Mouse (Mus musculus): ENCODE results near the gene Tor2a. TPM values are rescaled to one million over a fixed set of nuclear protein-coding genes. Genes with fewer than 3 reads are reported as not detected.

The Tor2a gene
- total and polyA plus RNA-seq, 2 experiments from 2014 or later: 48.2 to 75.1 TPM

DNA sequence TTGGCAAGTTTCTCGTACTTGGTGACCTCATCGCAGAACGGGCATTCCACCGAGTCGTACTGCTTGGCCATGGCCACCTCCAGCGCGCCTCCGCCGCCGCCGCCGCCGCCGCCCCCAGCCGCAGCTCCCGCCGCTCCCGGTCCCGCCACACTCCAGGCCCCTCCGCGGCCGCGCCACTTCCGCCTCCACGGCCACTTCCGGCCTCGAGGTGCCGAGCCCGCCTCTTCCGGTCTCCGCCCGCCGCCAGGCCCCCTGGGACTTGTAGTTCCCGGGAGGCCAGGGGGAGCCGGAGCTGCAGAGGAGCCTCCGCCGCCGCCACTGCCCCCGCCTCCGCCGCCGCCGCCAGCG is 44.5 kb upstream of the Tor2a start:
- Histone ChIP-seq H3K27me3 (ENCODE audit: insufficient read depth, low read length) (no peaks in the 10 kb centered on the region), H3K4me2 (ENCODE audit: low read depth, low read length) (peak overlapping the region; percentile 96), H3K9me3 (ENCODE audit: low read length) (no peaks in the 10 kb centered on the region), H3K27ac (peak overlapping the region; percentile 100), H3K9ac (replicated peaks; ENCODE audit: low read length) (peak overlapping the region; percentile 92), H3K4me3 (ENCODE audit: low read length) (peak overlapping the region; percentile 80), H3K4me1 (ENCODE audit: insufficient read depth, low read length) (peaks cover 17% of the 10 kb centered on the region), H3K36me3 (ENCODE audit: insufficient read depth, low read length) (peaks cover 23% of the 10 kb centered on the region)
- WGBS: under 1% methylated on average over 38 of the region's 44 CpGs
- TF ChIP-seq CTCF (IDR thresholded peaks at IDR 0.05; ENCODE audit: low read depth): no peak
- DNase-seq (ENCODE audit: low spot score) (peak; percentile 96), ATAC-seq (peak; percentile 86)

DNA sequence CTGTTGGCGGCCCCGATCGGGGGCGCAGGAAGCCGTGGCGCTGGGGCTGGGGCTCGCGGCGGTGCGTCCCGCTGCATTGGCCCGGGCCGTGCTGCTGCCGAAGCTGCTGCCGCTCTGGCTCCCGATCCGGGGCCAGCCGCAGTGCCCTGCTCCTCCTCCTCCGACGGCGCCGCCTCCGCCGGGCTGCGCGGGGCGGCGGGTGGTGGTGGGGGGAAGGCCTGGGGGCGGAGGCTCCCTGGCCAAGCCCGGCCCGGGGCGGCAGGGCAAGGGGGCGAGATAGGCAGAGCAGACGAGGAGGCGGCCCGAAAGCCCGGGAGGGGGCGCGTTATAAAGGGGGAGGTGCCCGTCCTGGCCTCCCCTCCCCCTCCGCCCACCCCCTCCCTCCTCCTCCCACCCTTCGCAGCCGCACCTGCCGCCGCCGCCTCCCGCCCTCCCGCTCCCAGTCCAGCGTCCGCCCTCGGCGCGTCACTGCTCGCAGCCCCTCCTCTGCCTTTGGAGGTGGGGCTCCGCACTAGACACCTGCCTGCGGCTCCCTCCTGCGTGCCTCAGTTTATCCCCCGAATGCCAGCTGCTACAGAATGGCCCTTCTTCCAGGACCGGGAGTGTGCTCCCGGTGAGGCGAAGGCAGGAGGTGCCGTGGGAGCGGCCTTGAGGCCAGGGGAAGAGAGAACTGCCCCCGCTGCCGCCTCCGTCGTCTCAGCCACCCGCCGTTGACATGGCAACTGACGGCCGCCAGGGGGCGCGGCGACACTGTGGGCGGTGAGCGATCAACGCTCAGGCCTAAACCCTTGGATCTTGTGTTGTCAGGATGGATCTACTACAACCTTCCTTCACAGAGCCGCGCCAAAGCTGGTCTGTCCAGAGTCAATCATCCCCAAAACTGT is 43.9 kb upstream of the Tor2a start, which contains the start of gene Cdk9:
Gene Cdk9, minus strand, starts transcription at position 143 of the 884 bp plus-strand sequence.
- peaks cover 18% of the 10 kb centered on the region for H3K36me3 ChIP-seq (ENCODE audit: insufficient read depth, low read length)

DNA sequence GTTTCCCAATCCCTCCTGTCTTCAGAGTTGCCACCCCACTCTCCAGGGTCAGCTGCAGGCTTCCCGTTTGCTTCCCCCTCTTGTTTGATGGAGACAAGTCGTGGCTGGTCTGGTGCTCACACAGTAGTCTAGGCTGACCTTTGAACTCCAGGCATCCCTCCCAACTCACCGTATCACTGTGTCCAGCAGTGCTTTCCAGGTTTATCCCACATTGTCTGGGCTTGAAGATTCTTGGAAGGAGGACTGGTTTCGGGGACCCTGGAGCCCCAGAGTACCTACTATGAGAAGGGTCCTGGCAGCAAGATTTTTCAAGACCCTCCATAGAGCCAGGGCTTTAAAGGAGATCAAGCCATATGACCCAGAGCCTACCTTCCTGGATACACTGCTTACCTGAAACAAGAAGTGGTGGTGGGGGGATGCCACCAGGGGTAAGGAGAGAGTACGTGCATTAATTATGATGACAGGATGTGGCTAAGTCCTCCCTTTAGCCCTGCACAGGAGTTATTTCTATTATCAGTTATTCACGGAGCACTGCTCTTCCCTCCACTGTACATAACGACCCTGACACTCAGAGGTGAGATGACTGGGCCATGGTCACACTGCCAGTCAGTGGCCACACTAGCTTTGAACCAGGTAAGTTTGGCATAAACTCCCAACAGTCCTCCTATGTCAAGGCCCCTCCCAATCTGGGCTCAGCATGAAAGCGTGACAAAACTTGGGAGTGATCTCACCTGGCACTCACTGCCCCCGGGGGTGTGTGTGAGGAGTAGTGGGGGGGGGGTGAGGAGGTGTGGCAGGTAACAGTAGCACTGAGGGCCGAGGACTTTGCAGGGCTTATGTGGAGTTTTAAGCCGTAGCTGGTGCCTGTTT is 42.7 kb upstream of the Tor2a start:
- Histone ChIP-seq H3K27ac (peak overlapping the region; percentile 100), H3K4me3 (ENCODE audit: low read length) (peak overlapping the region; percentile 80; the same call in 1 of the 2 replicates), H3K4me1 (ENCODE audit: insufficient read depth, low read length) (peaks cover 17% of the 10 kb centered on the region), H3K9ac (replicated peaks; ENCODE audit: low read length) (0 out of 2 replicates have a peak overlapping the region, but pooled peaks have one; percentile 13), H3K9me3 (ENCODE audit: low read length) (no peaks in the 10 kb centered on the region), H3K36me3 (ENCODE audit: insufficient read depth, low read length) (peaks cover 8% of the 10 kb centered on the region), H3K4me2 (ENCODE audit: low read depth, low read length) (peak overlapping the region; percentile 96; the same call in 1 of the 2 replicates), H3K27me3 (ENCODE audit: insufficient read depth, low read length) (no peaks in the 10 kb centered on the region)
- WGBS: 62% methylated on average over 11 of the region's 11 CpGs
- no peak for TF ChIP-seq CTCF (IDR thresholded peaks at IDR 0.05; ENCODE audit: low read depth)
- ATAC-seq: no peak
- DNase-seq (ENCODE audit: low spot score): no peak

More for the DNA sequence above, 43.9 kb upstream of the Tor2a start, which contains the start of gene Cdk9:
- Histone ChIP-seq H3K9ac (replicated peaks; ENCODE audit: low read length) (peak within 1 kb of the TSS; percentile 92), H3K27ac (peak within 1 kb of the TSS; percentile 100), H3K9me3 (ENCODE audit: low read length) (no peaks in the 10 kb centered on the region), H3K27me3 (ENCODE audit: insufficient read depth, low read length) (no peaks in the 10 kb centered on the region), H3K4me2 (ENCODE audit: low read depth, low read length) (peak within 1 kb of the TSS; percentile 96), H3K4me1 (ENCODE audit: insufficient read depth, low read length) (peaks cover 17% of the 10 kb centered on the region), H3K4me3 (ENCODE audit: low read length) (peak within 1 kb of the TSS; percentile 80)
- TF ChIP-seq CTCF (IDR thresholded peaks at IDR 0.05; ENCODE audit: low read depth): peak; percentile 100
- WGBS: under 1% methylated on average over 37 of the region's 79 CpGs
- ATAC-seq (peak; percentile 92), DNase-seq (ENCODE audit: low spot score) (peak; percentile 93)

DNA sequence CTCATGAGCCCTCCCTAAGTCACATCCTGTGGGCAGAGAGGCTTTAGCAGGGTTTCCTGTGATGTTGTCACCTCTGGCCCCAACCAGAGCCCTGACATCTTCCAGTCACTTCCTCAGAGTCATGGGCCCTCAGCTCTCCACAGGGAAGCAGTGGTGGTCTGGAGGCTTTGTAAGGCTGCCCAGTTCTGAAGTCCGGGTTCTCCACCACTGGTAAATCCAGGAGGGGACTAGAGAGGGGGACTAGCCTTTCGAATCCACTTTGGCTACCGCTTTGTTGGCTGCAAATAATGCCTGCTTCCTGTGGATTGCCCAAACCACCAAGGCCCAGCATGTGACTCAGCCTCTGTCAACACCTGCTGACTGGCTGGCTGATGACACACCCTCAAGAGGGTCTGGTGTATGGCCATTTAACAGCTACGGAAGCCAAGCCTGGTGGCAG is 42.0 kb upstream of the Tor2a start:
- Histone ChIP-seq H3K27ac (peak overlapping the region; percentile 45; the same call in 1 of the 2 replicates), H3K36me3 (ENCODE audit: insufficient read depth, low read length) (peaks cover 2% of the 10 kb centered on the region; the same call in 1 of the 2 replicates), H3K27me3 (ENCODE audit: insufficient read depth, low read length) (no peaks in the 10 kb centered on the region), H3K4me1 (ENCODE audit: insufficient read depth, low read length) (peaks cover 17% of the 10 kb centered on the region), H3K9me3 (ENCODE audit: low read length) (no peaks in the 10 kb centered on the region), H3K4me2 (ENCODE audit: low read depth, low read length) (no peak overlapping the region), H3K9ac (replicated peaks; ENCODE audit: low read length) (0 out of 2 replicates have a peak overlapping the region, but pooled peaks have one; percentile 5), H3K4me3 (ENCODE audit: low read length) (no peak overlapping the region)
- WGBS: 77% methylated on average over 4 of the region's 4 CpGs
- TF ChIP-seq CTCF (IDR thresholded peaks at IDR 0.05; ENCODE audit: low read depth): no peak
- ATAC-seq (no peak), DNase-seq (ENCODE audit: low spot score) (no peak)

DNA sequence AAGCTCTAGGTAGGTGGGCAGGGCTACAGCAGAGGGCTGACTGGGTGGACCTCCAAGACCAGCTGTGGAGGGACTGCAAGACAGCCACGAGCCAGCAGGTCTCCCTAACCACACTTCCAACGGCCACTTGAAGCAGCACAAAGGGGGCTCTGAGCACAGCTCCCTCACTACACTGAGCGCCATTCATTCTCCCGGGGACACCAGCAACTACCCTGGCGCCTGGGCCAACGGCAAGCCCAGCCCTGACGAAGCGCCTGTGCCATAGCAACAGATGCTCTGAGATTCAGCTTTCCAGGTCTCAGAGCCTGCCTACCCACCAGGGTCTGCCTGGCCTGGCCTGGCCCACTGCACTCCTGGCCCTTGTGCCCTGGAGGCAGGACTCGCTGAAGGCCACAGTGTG is 38.3 kb upstream of the Tor2a start:
- Histone ChIP-seq H3K36me3 (ENCODE audit: insufficient read depth, low read length) (no peaks in the 10 kb centered on the region), H3K4me3 (ENCODE audit: low read length) (no peak overlapping the region), H3K27ac (peak overlapping the region; percentile 26; the same call in 1 of the 2 replicates), H3K27me3 (ENCODE audit: insufficient read depth, low read length) (no peaks in the 10 kb centered on the region), H3K4me1 (ENCODE audit: insufficient read depth, low read length) (peaks cover 5% of the 10 kb centered on the region; the same call in 1 of the 2 replicates), H3K4me2 (ENCODE audit: low read depth, low read length) (no peak overlapping the region), H3K9ac (replicated peaks; ENCODE audit: low read length) (no peak overlapping the region), H3K9me3 (ENCODE audit: low read length) (no peaks in the 10 kb centered on the region)
- ATAC-seq: peak; percentile 84
- 23% methylated on average over 9 of the region's 9 CpGs for WGBS
- DNase-seq (ENCODE audit: low spot score): peak; percentile 75
- no peak for TF ChIP-seq CTCF (IDR thresholded peaks at IDR 0.05; ENCODE audit: low read depth)

DNA sequence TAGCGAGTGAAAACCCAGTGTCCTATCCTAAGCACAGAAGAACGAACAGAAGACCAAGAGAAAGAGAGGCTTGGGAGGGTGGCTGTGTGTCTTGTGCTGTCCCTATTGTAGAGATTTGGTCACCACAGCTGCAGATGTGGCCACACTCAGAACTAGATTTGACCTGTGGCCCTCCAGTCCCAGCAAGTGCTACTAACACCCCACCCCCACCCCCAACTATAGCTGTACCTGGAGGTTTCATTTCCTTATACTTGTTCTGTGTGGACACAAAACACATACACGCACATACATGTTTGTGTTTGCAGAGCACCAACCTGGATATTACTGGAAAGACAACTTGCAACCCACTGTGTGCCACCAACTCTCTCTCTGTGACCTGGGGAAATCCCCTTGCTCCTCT is 37.0 kb upstream of the Tor2a start:
- ATAC-seq: no peak
- TF ChIP-seq CTCF (IDR thresholded peaks at IDR 0.05; ENCODE audit: low read depth): no peak
- H3K9me3 ChIP-seq (ENCODE audit: low read length): no peaks in the 10 kb centered on the region
- DNase-seq (ENCODE audit: low spot score): no peak
- no peaks in the 10 kb centered on the region for H3K27me3 ChIP-seq (ENCODE audit: insufficient read depth, low read length)
- no peak overlapping the region for H3K9ac ChIP-seq (replicated peaks; ENCODE audit: low read length)
- H3K4me3 ChIP-seq (ENCODE audit: low read length): no peak overlapping the region
- H3K4me1 ChIP-seq (ENCODE audit: insufficient read depth, low read length): no peaks in the 10 kb centered on the region
- H3K27ac ChIP-seq: no peak overlapping the region
- WGBS: 81% methylated on average over 3 of the region's 3 CpGs
- no peaks in the 10 kb centered on the region for H3K36me3 ChIP-seq (ENCODE audit: insufficient read depth, low read length)
- H3K4me2 ChIP-seq (ENCODE audit: low read depth, low read length): no peak overlapping the region
